Mouse (Mus musculus): ENCODE measurements around the gene Lgals9.
"Not testable (repeated sequence)": the region's sequence is repeated elsewhere in the genome, so short reads cannot be mapped to it uniquely, and the experiment has no call there.

Gene Lgals9

GRCm38 (mm10) chr11:79007356-79007755 lies 22.6 kb upstream of the Lgals9 start:
- DNase-seq (ENCODE audit: low spot score), result not testable (repeated sequence)

GRCm38 (mm10) chr11:79006417-79006816 lies 21.7 kb upstream of the Lgals9 start:
- DNase-seq (ENCODE audit: low spot score), result no peak

DNA sequence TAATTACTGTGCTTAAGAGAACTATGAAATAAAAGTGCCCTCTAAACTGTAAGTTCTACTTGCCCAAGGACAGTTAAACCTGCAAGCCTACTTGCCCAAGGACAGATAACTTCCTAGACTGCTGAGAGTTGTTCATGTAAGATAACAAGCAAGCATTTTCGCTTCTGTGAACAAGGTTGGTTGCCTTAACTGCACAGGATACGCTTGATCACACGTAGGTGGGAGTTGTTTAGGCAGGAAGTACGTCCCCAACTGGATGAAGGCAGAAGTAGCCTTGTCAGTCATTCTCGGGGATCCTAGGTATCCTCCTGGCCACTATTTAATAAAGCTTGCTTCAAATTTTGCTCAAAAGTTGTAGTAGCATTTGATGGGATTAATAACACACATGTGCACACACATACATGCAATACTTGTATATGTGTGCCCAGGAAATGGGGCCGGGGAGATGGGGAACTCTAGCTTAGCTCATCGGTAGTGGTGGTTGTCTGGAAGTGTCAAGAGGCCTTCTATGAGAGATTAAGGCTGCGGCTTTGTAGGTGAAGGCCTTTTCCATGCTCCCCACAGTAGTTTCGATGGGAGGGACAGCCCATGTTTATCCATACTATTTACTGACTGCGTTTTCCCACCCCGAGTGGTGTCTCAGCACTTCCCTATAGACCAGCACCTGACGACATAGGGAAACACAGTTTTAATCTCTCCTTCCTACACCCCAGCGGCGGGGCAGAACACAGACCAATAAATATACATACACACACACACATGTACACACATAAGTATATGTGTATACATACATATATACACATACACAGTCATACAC lies 21.0 kb upstream of the Lgals9 start:
- DNase-seq (ENCODE audit: low spot score), result no peak

DNA sequence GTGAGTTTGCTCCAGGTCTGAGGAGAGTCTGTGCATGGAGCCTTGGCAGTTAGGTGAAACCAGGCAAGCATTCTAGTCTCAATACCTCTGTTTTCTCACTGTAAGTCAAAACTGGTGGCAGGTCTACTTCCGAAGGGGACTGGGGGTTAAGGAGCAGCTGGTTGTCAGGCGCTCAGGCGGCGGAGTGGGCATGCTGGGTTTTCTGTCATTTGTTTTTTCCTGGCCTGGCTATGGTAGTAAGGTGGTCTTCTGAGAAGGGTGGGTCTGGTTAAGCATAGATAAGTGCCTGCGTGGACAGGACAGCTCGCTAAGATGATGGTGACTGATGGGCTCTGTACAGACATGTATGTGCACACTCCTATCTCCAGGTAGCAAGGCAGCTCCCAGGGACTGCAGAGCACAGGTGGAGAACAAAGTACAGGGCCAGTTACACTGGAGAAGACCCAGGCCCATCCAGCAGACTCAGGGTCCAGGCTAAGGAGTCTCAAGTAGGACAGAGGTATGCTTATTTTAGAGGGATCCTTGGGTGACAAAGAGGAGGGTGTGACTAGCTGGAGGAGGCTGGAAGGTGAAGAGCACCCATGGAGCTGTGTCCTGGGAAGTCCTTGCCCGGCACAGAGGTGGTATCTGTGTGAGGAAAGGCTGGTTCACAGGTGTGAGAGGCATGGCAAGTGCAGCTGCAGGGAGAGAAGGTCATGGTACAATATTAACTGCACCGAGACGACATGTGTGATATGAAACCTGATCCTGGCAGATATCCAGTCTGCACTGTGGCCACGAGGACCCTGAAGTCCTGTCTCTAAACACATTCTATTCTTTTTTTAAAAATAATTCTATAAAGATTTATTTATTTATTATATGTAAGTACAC lies 19.3 kb upstream of the Lgals9 start:
- DNase-seq (ENCODE audit: low spot score), result no peak

DNA sequence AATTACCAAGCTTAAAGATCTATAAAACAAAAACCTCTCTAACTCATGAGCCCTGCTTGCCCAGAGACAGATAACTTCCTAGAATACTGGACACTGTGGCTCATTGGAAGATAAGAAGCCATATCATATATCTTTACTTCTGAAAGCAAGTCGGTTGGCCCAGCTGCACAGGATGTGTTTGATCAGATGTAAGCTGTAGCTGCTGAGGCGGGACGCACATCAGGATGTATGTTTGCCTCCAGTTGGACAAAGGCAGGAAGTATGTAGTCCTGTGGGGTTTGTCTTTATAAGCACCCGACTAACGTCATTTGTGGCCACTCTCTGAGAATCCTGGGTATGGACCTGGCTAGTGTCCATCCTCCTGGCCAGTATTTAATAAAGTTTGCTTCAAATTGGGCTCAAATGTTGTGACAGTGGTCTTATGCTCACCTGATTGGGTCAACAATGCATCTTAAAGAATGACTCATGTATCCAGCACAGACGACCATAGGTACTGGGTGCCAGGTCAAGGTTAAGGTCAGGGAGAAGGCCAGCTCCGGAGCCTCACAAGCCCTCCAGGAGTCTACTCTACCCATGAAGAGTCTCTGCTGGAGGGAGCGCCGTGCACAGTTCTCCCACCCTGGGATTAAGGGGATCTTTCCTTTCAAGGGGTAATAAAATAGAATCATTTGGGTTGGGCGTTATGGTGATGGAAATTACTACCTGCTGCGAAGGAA lies 18.5 kb upstream of the Lgals9 start:
- DNase-seq (ENCODE audit: low spot score), result no peak

GRCm38 (mm10) chr11:79002551-79002951 lies 17.8 kb upstream of the Lgals9 start:
- no peak for DNase-seq (ENCODE audit: low spot score)

DNA sequence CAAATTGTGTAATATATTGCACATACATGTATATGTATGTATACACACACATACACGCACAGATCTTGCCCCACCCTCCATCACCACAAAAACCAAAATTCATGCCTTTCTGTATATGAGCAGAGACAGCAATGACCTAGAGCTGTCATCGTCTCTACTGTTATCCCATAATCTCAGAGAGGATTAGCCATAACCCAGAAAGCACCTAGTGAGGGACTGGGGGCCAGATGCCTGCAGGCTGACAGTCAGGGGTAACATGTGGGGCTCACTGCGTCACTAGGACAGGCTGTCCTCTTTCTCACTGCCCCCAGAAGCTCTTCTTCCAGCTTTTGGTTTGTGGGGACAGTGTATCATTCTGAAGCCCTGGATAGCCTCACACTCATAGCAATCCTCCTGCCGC lies 17.1 kb upstream of the Lgals9 start:
- DNase-seq (ENCODE audit: low spot score), result no peak

DNA sequence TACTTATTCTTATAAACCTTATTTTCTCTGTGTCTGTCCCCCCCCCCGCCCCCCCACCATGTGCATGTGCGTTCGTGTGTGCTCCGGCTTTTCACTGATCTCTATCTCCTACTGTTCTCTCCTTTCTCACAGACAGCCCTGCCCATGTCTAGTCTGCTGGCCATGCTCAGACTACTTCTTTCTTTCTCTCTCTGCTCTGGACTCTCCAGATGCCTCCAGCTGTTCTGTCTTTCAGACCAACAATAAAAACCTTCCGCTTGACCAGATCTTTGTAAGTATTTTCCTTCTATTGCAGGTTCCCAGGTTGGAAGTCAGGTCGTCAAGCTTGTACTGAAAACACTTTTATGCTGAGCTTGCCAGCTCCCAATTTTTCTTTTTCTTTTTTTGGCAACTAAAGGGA lies 14.4 kb upstream of the Lgals9 start:
- DNase-seq (ENCODE audit: low spot score), result no peak

DNA sequence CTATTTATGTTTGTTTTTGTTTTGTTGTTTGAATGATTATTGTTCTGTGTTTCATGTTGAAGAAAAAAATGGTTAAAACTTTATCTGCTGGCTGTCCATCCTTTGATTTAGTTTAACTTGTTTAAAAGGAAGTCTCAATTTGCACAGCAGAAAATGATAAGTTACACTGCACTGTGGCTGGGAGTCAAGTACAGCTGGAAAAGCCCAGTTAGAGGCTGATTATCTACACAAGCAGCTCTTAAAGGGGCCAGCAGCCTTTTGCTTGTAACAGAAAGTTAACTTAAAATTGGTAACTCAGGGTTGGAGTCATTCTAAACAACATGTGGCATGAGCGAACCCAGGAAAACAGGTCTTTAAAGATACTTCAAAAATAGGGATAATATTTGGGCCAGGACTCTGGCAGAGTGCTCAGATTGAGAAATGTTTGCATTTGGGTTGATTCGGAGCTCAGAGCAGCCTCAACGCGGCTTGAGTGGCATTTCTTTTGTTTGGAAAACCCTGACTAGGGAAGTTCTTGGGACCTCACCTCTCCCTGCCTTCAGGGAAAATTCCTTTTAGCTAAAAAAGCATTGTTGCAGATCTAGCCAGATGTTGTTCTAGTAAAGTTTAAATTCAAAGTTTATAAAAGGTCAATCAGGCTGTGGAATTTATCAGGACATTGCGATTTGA lies 6.3 kb upstream of the Lgals9 start:
- DNase-seq (ENCODE audit: low spot score), result not testable (repeated sequence)

GRCm38 (mm10) chr11:78990096-78990495 lies 5.3 kb upstream of the Lgals9 start:
- DNase-seq (ENCODE audit: low spot score), result no peak

DNA sequence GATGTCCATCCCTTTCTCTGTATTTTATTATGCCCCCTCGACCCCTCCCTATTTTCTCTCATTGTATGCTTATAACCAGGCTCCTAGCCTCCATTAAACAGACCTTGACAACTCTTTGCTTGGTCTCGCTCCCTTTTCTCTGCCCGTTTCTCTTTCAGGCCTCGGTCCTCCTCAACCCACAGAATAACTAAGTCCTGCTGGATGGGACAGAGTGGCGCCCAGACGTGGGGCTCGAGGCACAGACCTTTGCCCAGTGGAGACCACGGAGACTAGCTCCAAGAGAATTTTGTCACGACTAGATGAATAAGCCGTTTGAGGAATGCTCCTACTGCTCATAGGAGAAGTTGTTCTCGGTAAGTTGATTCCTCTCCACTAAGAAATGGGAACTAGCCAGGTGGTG lies 4.5 kb upstream of the Lgals9 start:
- DNase-seq (ENCODE audit: low spot score), result not testable (repeated sequence)

DNA sequence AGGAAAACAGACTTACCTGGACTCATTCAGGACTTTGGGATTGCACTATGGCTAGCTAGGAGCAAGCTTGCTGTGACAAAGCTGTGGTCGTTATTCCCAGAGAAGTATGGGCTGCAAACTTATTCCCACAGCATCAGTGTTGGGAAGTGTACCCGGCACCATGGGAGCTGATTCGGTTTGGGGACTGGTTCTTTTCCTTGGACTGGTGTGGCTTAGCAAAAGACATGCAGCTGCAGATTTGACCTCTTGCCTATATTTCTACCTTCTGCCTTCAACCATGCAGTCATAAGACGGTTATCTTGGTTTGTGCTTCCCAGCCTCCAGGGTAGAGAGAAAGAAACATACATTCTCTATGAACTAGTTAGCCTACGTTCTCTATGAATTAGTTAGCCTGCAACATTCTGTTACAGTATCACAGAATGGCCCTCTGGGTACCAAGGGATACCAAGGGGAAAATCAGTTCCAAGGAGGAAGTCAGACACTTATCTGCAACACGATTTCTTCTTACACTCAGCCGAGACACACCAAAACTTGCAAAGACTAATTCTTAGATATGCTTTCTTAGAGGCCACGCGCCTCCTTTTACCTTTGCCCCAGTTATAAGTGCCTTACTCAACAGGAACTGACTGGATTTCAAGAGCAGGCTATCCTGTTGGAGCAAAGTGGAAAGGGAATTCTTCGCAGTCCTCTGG lies 1.7 kb upstream of the Lgals9 start:
- DNase-seq (ENCODE audit: low spot score), result no peak

DNA sequence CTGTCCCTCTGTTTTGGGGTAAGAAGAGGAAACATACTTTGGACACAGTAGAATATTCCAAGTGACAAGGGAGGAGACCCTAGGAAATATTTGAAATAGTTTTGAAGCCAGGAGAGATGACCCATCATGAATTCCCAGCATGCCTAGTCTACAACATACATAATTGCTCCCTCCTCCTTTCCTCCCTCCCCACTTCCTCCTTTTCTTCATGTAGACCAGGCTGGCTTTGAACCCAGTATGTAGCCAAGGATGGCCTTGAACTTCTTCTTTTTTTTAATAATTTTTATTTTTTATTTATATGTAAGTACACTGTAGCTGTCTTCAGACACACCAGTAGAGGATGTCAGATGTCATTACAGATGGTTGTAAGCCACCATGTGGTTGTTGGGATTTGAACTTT lies 759 bp upstream of the Lgals9 start:
- no peak for DNase-seq (ENCODE audit: low spot score)

- no peak for DNase-seq (ENCODE audit: low spot score)
These were observed 1.2 kb downstream of the Lgals9 start for GRCm38 (mm10) chr11:78983539-78983938.

DNA sequence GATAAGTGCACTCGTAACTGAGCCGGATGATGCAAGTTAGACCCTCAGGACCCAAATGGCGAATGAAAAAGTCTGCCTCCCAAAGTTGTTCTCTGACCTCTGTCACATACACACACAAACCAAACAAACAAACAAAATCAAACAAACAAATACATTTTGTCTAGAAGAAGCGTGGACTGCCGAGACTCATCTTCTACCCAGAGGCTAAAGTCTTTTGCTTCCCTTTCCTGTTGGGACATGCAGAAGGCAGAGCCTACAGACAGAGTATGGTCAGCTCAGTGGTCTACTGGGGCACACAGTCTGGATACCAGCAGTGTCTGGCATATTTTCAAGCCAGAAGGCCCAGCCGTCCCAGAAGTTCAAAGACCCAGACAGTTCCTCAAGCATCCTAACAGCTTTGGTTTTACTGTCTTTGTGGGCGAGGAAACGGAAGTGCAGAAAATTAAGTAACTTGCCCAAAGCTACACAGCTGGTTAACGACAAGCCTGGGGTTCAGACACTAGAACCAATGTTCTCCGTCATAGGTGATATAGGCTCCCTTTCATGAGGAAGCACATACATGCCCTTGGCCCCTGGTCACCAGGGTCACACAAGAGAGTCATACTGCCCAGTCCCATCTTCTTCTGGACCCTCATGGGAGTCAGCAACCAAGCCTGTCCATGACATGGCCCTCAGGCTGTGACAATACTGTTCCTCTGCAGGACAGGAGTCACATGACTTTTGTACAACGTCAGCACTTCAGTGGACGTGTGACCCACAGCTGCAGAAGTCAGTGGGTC lies 2.0 kb downstream of the Lgals9 start:
- no peak for DNase-seq (ENCODE audit: low spot score)

DNA sequence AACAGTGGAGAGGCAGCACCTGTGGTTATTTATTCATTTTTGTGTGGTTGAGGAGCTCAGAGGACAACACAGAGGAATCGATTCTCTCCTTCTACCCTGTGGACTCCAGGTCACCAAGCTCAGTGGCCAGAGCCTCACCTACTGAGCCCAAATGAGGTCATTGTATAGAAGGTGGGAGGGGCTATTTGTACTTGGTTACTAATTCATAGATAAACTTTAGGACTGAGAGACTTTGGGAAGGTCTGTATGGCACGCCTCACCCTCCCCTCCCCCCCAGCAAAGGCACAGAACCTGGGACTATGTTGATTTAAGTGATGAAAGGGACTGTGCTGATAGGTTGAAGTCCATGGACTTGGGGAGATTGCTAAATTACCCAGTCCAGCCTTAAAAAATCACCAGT lies 2.7 kb downstream of the Lgals9 start:
- no peak for DNase-seq (ENCODE audit: low spot score)

DNA sequence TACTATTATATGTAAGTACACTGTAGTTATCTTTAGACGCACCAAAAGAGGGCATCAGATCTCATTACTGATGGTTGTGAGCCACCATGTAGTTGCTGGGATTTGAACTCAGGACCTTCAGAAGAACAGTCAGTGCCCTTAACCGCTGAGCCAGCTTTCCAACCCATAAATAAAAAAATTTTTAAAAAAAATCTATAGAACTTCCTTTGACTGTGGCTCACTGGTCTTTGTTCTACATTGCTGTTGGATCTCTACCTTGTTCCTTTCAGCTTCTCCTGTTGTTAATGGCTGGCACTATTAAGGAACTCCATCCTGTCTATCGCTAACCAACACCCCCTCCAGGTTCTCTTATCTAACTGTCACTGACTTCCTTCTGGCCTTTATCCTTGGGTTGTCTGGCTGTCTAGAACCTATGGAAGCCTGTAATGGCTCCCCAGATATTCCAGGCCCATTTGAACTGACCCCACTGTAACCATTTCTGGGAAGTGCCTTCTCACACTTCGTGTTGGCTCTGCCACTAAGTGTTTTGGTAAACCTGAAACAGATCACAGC lies 4.6 kb downstream of the Lgals9 start:
- DNase-seq (ENCODE audit: low spot score), result no peak

GRCm38 (mm10) chr11:78978176-78979019 lies 6.3 kb downstream of the Lgals9 start:
- DNase-seq (ENCODE audit: low spot score), result peak; percentile 23

Measured in adipocyte (in vitro differentiated cells).